Comparison of ENCODE assay signal across 32 mouse cellular contexts in genomic region chr3:64782901-64783300, GRCm38 (mm10).
"Had no signal": no experiment of that assay in that cellular context is flagged by ENCODE, and none has a peak within 500 bp of the region (broad histone marks: within the 10 kb centered on the region; RNA-seq: fewer than 3 reads in every experiment).

No protein-coding gene starts in this region.

- H3K36me3 ChIP-seq: limb, embryonic 10.5 days; limb, embryonic 12.5 days; limb, embryonic 13.5 days; limb, embryonic 15.5 days; liver, embryonic 12.5 days; liver, embryonic 13.5 days; liver, embryonic 15.5 days; lung, embryonic 15.5 days; midbrain, embryonic 10.5 days; midbrain, embryonic 12.5 days; midbrain, embryonic 13.5 days; midbrain, embryonic 15.5 days; neural tube, embryonic 12.5 days had no signal

- H3K4me2 ChIP-seq: limb, embryonic 12.5 days; limb, embryonic 13.5 days; limb, embryonic 15.5 days; liver, embryonic 11.5 days; liver, embryonic 12.5 days; liver, embryonic 13.5 days; liver, embryonic 15.5 days; lung, embryonic 14.5 days; lung, embryonic 15.5 days; midbrain, embryonic 11.5 days; midbrain, embryonic 12.5 days; midbrain, embryonic 13.5 days; midbrain, embryonic 15.5 days; neural tube, embryonic 12.5 days had no signal

- H3K4me1 ChIP-seq: limb, embryonic 10.5 days; limb, embryonic 12.5 days; limb, embryonic 13.5 days; limb, embryonic 15.5 days; liver, embryonic 12.5 days; liver, embryonic 13.5 days; liver, embryonic 15.5 days; lung, embryonic 15.5 days; megakaryocyte, embryonic 14.5 days; midbrain, embryonic 10.5 days; midbrain, embryonic 12.5 days; midbrain, embryonic 13.5 days; midbrain, embryonic 15.5 days; neural tube, embryonic 12.5 days had no signal

- H3K4me3 ChIP-seq: limb, embryonic 10.5 days; limb, embryonic 12.5 days; limb, embryonic 13.5 days; limb, embryonic 15.5 days; liver, embryonic 12.5 days; liver, embryonic 13.5 days; liver, embryonic 15.5 days; lung, embryonic 15.5 days; megakaryocyte, embryonic 14.5 days; midbrain, embryonic 10.5 days; midbrain, embryonic 12.5 days; midbrain, embryonic 13.5 days; midbrain, embryonic 15.5 days; myocyte; neural tube, embryonic 12.5 days had no signal

- H3K27ac ChIP-seq: limb, embryonic 10.5 days; limb, embryonic 12.5 days; limb, embryonic 13.5 days; limb, embryonic 15.5 days; liver, embryonic 12.5 days; liver, embryonic 13.5 days; liver, embryonic 14.5 days; liver, embryonic 15.5 days; lung, embryonic 15.5 days; macrophage; midbrain, embryonic 10.5 days; midbrain, embryonic 12.5 days; midbrain, embryonic 13.5 days; midbrain, embryonic 15.5 days; neural tube, embryonic 12.5 days had no signal

- DNase-seq: left cerebral cortex, postnatal 4 days; liver; liver, embryonic 13.5 days; liver, postnatal 0 days; lung, adult 18-20 months; lung, adult 2 months; lung, embryonic 14.5 days; lung, postnatal 10 days; lung, postnatal 14 days; lung, postnatal 36 days; lung, postnatal 4 days; midbrain, embryonic 14.5 days had no signal

- H3K9me3 ChIP-seq: limb, embryonic 10.5 days; limb, embryonic 12.5 days; limb, embryonic 13.5 days; limb, embryonic 15.5 days; liver, embryonic 12.5 days; liver, embryonic 13.5 days; liver, embryonic 15.5 days; lung, embryonic 15.5 days; midbrain, embryonic 10.5 days; midbrain, embryonic 12.5 days; midbrain, embryonic 13.5 days; midbrain, embryonic 15.5 days; neural tube, embryonic 12.5 days had no signal

- H3K27me3 ChIP-seq: limb, embryonic 12.5 days; limb, embryonic 13.5 days; limb, embryonic 15.5 days; liver, embryonic 12.5 days; liver, embryonic 13.5 days; liver, embryonic 15.5 days; lung, embryonic 15.5 days; megakaryocyte, embryonic 14.5 days; midbrain, embryonic 12.5 days; midbrain, embryonic 13.5 days; midbrain, embryonic 15.5 days; neural tube, embryonic 12.5 days had no signal

- H3K9ac ChIP-seq: limb, embryonic 12.5 days; limb, embryonic 13.5 days; limb, embryonic 15.5 days; liver, embryonic 12.5 days; liver, embryonic 13.5 days; liver, embryonic 14.5 days; liver, embryonic 15.5 days; liver, postnatal 0 days; lung, embryonic 14.5 days; lung, embryonic 15.5 days; midbrain, embryonic 12.5 days; midbrain, embryonic 13.5 days; midbrain, embryonic 15.5 days; neural tube, embryonic 12.5 days had no signal

- ATAC-seq: liver, embryonic 12.5 days; liver, postnatal 0 days; lung, postnatal 0 days; midbrain, embryonic 13.5 days; midbrain, embryonic 15.5 days; midbrain, embryonic 16.5 days had no signal
